14 mouse cellular contexts compared by ENCODE assay signal in the genomic region with DNA sequence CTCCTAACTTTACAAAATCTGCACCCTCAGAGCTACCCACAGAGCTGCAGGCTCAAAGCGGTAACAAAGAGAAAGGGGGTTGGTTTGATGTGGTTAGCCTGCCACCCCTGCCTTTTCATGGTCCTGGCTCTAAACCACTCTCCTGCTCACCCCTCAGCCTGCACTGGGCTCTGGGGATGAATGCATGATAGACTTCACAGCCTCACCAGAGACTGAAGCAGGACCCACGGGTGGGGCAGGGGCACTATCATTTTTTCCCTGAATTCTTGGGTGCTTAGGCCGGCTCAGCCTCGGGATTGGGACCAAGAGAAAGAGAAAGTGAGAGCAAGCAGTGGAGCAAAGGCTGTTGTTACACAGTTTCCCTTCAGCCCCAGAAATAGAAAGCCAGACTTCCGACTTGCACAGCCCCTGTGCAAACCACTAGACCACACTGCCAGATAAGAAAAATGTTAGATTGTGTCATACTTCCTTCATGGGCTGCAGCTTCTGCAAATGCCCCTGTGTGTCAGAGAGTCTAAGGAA. TPM values are rescaled to one million over a fixed set of nuclear protein-coding genes. Genes with fewer than 3 reads are reported as not detected.
DNase-seq lines count a peak whose midpoint lies in the region; ATAC-seq lines count a peak whose summit lies in the region.
"Had no signal": no experiment of that assay in that cellular context is flagged by ENCODE, and none has a peak within 500 bp of the region (broad histone marks: within the 10 kb centered on the region; RNA-seq: fewer than 3 reads in every experiment).

No protein-coding gene starts in this region.

- no peak for ATAC-seq in hindbrain, embryonic 13.5 days (ENCODE audit: low FRiP score)
- no peak for ATAC-seq in kidney, embryonic 15.5 days (replicated peaks; ENCODE audit: low FRiP score)

- WGBS in forebrain, embryonic 10.5 days: 77% methylated on average over 5 of the region's 5 CpGs
- 80% methylated on average over 5 of the region's 5 CpGs for WGBS in hindbrain, embryonic 13.5 days
- WGBS in kidney, embryonic 15.5 days: 82% methylated on average over 5 of the region's 5 CpGs

- H3K27me3 ChIP-seq in megakaryocyte, embryonic 14.5 days (replicated peaks): no peaks in the 10 kb centered on the region
- peaks cover 19% of the 10 kb centered on the region; the same call in 1 of the 2 replicates for H3K27me3 ChIP-seq in forebrain, embryonic 10.5 days (ENCODE audit: poor library complexity, severe bottlenecking)
- H3K27me3 ChIP-seq in hindbrain, embryonic 13.5 days: no peaks in the 10 kb centered on the region
- 0 out of 2 replicates have a peak, but pooled peaks cover 3% of the 10 kb centered on the region for H3K27me3 ChIP-seq in kidney, embryonic 15.5 days

- H3K4me3 ChIP-seq in megakaryocyte, embryonic 14.5 days (replicated peaks): peak overlapping the region; percentile 92
- no peak overlapping the region for H3K4me3 ChIP-seq in forebrain, embryonic 10.5 days
- H3K4me3 ChIP-seq in hindbrain, embryonic 13.5 days: no peak overlapping the region
- H3K4me3 ChIP-seq in kidney, embryonic 15.5 days (replicated peaks): no peak overlapping the region
- H3K4me3 ChIP-seq: heart, embryonic 13.5 days; limb, embryonic 12.5 days; myocyte had no signal

- no peak overlapping the region for H3K27ac ChIP-seq in forebrain, embryonic 10.5 days
- H3K27ac ChIP-seq in hindbrain, embryonic 13.5 days: no peak overlapping the region; the same call in 1 of the 2 replicates
- H3K27ac ChIP-seq in kidney, embryonic 15.5 days: no peak overlapping the region
- H3K27ac ChIP-seq: heart, embryonic 13.5 days; limb, embryonic 12.5 days had no signal

- H3K36me3 ChIP-seq in megakaryocyte, embryonic 14.5 days (replicated peaks; ENCODE audit: low read length): no peaks in the 10 kb centered on the region
- no peaks in the 10 kb centered on the region for H3K36me3 ChIP-seq in forebrain, embryonic 10.5 days (replicated peaks)
- no peaks in the 10 kb centered on the region for H3K36me3 ChIP-seq in hindbrain, embryonic 13.5 days
- no peaks in the 10 kb centered on the region for H3K36me3 ChIP-seq in kidney, embryonic 15.5 days
- H3K36me3 ChIP-seq: heart, embryonic 13.5 days; limb, embryonic 12.5 days had no signal

- peak; percentile 36 for DNase-seq in A20 (ENCODE audit: low read depth, low spot score)
- peak; percentile 45 for DNase-seq in CD4-positive, CD25-positive, alpha-beta regulatory T cell, adult 2 months (ENCODE audit: low read depth, low spot score)
- DNase-seq in induced T-regulatory cell, adult 2 months (ENCODE audit: low read depth): peak; percentile 31
- DNase-seq in frontal cortex, adult 2 months (ENCODE audit: extremely low spot score in 1 of 2, low spot score in 1 of 2): no peak
- no peak for DNase-seq in forebrain, embryonic 10.5 days (ENCODE audit: extremely low spot score, low spot score)
- DNase-seq: cerebellum, postnatal 25 days; kidney, adult 8-10 months; right cerebral cortex, postnatal 4 days had no signal

- no peaks in the 10 kb centered on the region for H3K9me3 ChIP-seq in megakaryocyte, embryonic 14.5 days
- H3K9me3 ChIP-seq in forebrain, embryonic 10.5 days: no peaks in the 10 kb centered on the region
- H3K9me3 ChIP-seq in hindbrain, embryonic 13.5 days: no peaks in the 10 kb centered on the region
- no peaks in the 10 kb centered on the region for H3K9me3 ChIP-seq in kidney, embryonic 15.5 days (replicated peaks)
- H3K9me3 ChIP-seq: heart, embryonic 13.5 days; limb, embryonic 12.5 days had no signal

- peaks cover 92% of the 10 kb centered on the region for H3K4me1 ChIP-seq in megakaryocyte, embryonic 14.5 days
- H3K4me1 ChIP-seq in forebrain, embryonic 10.5 days: peaks cover 19% of the 10 kb centered on the region
- H3K4me1 ChIP-seq in hindbrain, embryonic 13.5 days (replicated peaks): peaks cover 23% of the 10 kb centered on the region
- no peaks in the 10 kb centered on the region for H3K4me1 ChIP-seq in kidney, embryonic 15.5 days

- H3K4me2 ChIP-seq in hindbrain, embryonic 13.5 days: no peak overlapping the region
- no peak overlapping the region for H3K4me2 ChIP-seq in kidney, embryonic 15.5 days
- H3K4me2 ChIP-seq: heart, embryonic 13.5 days; limb, embryonic 12.5 days had no signal

- H3K9ac ChIP-seq in hindbrain, embryonic 13.5 days: no peak overlapping the region
- no peak overlapping the region for H3K9ac ChIP-seq in kidney, embryonic 15.5 days
- H3K9ac ChIP-seq: heart, embryonic 13.5 days; limb, embryonic 12.5 days had no signal

RNA-seq across cellular contexts. Expression of gene Lmo2, which starts 12.2 kb away (rescaled TPM):
- polyA plus RNA-seq in megakaryocyte, embryonic 14.5 days (2012; ENCODE audit: insufficient read depth, low replicate concordance): 436 and 585 TPM in 2 replicates
- polyA plus RNA-seq in frontal cortex, adult 2 months (2012; rRNA removed): 31.1 and 32.8 TPM in 2 replicates
- polyA plus RNA-seq in forebrain, embryonic 10.5 days (2016; fragmentation: Nextera tagmentation; extraction: Ambion mirVana): 24.3 and 26.4 TPM in 2 replicates
- 34.1 and 42.3 TPM in 2 replicates for polyA plus RNA-seq in hindbrain, embryonic 13.5 days (2015; fragmentation: Nextera tagmentation; extraction: Ambion mirVana)
- polyA plus RNA-seq in kidney, embryonic 15.5 days (2015; fragmentation: Nextera tagmentation; extraction: Ambion mirVana): 32.1 and 33.3 TPM in 2 replicates

Comparison
In these comparisons a context has a peak if more than half of its experiments do, and no peak if none do; other contexts are left out.
1. DNase-seq: peak in A20 (single experiment), CD4-positive, CD25-positive, alpha-beta regulatory T cell, adult 2 months (single experiment) and induced T-regulatory cell, adult 2 months (single experiment); none in frontal cortex, adult 2 months (0 of 2) and forebrain, embryonic 10.5 days (single experiment).
2. RNA of gene Lmo2, which starts 12.2 kb away (polyA plus RNA-seq): 436 to 585 TPM in megakaryocyte, embryonic 14.5 days; 34.1 to 42.3 TPM in hindbrain, embryonic 13.5 days, 31.1 to 32.8 TPM in frontal cortex, adult 2 months, 32.1 to 33.3 TPM in kidney, embryonic 15.5 days and 24.3 to 26.4 TPM in forebrain, embryonic 10.5 days; every median in the first group is over 10 times any median in the second.